Mouse (Mus musculus): ENCODE measurements around the gene Tmem200b.

- no peak for TF ChIP-seq MYOD1 (IDR thresholded peaks at IDR 0.05; ENCODE audit: control insufficient read depth in 1 of 3, insufficient read length in 2 of 3, low read depth in 2 of 3)
- TF ChIP-seq USF1 (IDR thresholded peaks at IDR 0.05; ENCODE audit: low read depth) = no peak
- TF ChIP-seq MYOG (IDR thresholded peaks at IDR 0.05; ENCODE audit: control insufficient read depth in 1 of 3, insufficient read depth in 1 of 3, insufficient read length in 2 of 3, low read depth in 2 of 3) = no peak
- TF ChIP-seq MAX (IDR thresholded peaks at IDR 0.05; ENCODE audit: low read depth) = no peak
- TF ChIP-seq POLR2A (IDR thresholded peaks at IDR 0.05; ENCODE audit: insufficient read length, low read depth) = no peak
- TF ChIP-seq POLR2AphosphoS2 (IDR thresholded peaks at IDR 0.05; ENCODE audit: insufficient read length, low read depth) = no peak
- no peak for TF ChIP-seq E2F4 (IDR thresholded peaks at IDR 0.05; ENCODE audit: insufficient read depth)
- no peak for TF ChIP-seq CEBPB (IDR thresholded peaks at IDR 0.05; ENCODE audit: insufficient read depth, poor library complexity, severe bottlenecking)
- TF ChIP-seq REST (IDR thresholded peaks at IDR 0.05; ENCODE audit: insufficient read depth, insufficient read length) = no peak
These were observed 41.9 kb upstream of the Tmem200b start for GRCm38 (mm10) chr4:131879692-131880091.

Data from myocyte (in vitro differentiated cells).